Mouse (Mus musculus) frontal cortex, postnatal 36 days (tissue): Measurements from ENCODE around the gene Mtmr12.
"Not testable (repeated sequence)": the region's sequence is repeated elsewhere in the genome, so short reads cannot be mapped to it uniquely, and the experiment has no call there.

Experiments
- DNase-seq, 2 experiments: peaks; one replicate each; pipeline ENCODE4 v3.0.0; 2022; ENCODE audit warnings: low spot score in 2 of 2

Mtmr12 gene

GRCm38 (mm10) chr15:12211577-12211976 lies 6.7 kb downstream of the Mtmr12 start:
- DNase-seq = peak; percentile 75 to 89

- DNase-seq = no peak
Observed at GRCm38 (mm10) chr15:12212266-12212665, 7.4 kb downstream of the Mtmr12 start.

GRCm38 (mm10) chr15:12214531-12215414 lies 9.9 kb downstream of the Mtmr12 start:
- no peak for DNase-seq

GRCm38 (mm10) chr15:12215415-12215718 lies 10.5 kb downstream of the Mtmr12 start:
- DNase-seq = peak; percentile 65 to 86

GRCm38 (mm10) chr15:12216119-12216518 lies 11.3 kb downstream of the Mtmr12 start:
- DNase-seq = no peak

- no peak for DNase-seq
Observed at GRCm38 (mm10) chr15:12216798-12217197, 12.0 kb downstream of the Mtmr12 start.

- DNase-seq = not testable (repeated sequence)
Observed at GRCm38 (mm10) chr15:12217332-12217731, 12.5 kb downstream of the Mtmr12 start.

GRCm38 (mm10) chr15:12217849-12218248 lies 13.0 kb downstream of the Mtmr12 start:
- DNase-seq = no peak

- DNase-seq = no peak
Observed at GRCm38 (mm10) chr15:12218583-12219382, 14.0 kb downstream of the Mtmr12 start.

GRCm38 (mm10) chr15:12221131-12221530 lies 16.3 kb downstream of the Mtmr12 start:
- DNase-seq = no peak

- DNase-seq = no peak
Observed at GRCm38 (mm10) chr15:12222564-12223302, 17.9 kb downstream of the Mtmr12 start.

GRCm38 (mm10) chr15:12223393-12223792 lies 18.6 kb downstream of the Mtmr12 start:
- DNase-seq = no peak

GRCm38 (mm10) chr15:12224239-12224638 lies 19.4 kb downstream of the Mtmr12 start:
- no peak for DNase-seq

- DNase-seq = no peak
Observed at GRCm38 (mm10) chr15:12225062-12225461, 20.2 kb downstream of the Mtmr12 start.

- DNase-seq = no peak
Observed at GRCm38 (mm10) chr15:12226908-12227307, 22.1 kb downstream of the Mtmr12 start.

- DNase-seq = no peak
Observed at GRCm38 (mm10) chr15:12227355-12227754, 22.5 kb downstream of the Mtmr12 start.

GRCm38 (mm10) chr15:12229603-12230242 lies 24.9 kb downstream of the Mtmr12 start:
- no peak for DNase-seq

- no peak for DNase-seq
Observed at GRCm38 (mm10) chr15:12230243-12230935, 25.6 kb downstream of the Mtmr12 start.

- DNase-seq = no peak
Observed at GRCm38 (mm10) chr15:12231462-12231861, 26.6 kb downstream of the Mtmr12 start.

- no peak for DNase-seq
Observed at GRCm38 (mm10) chr15:12232429-12232828, 27.6 kb downstream of the Mtmr12 start.

GRCm38 (mm10) chr15:12233021-12233420 lies 28.2 kb downstream of the Mtmr12 start:
- no peak for DNase-seq
